Mouse (Mus musculus): ENCODE measurements around the gene Srl. TPM values are rescaled to one million over a fixed set of nuclear protein-coding genes. Genes with fewer than 3 reads are reported as not detected.
"Not testable (repeated sequence)": the region's sequence is repeated elsewhere in the genome, so short reads cannot be mapped to it uniquely, and the experiment has no call there.

The Srl gene
- total RNA-seq, 2 experiments from 2014 or later, result 19.7 to 20.6 TPM

GRCm38 (mm10) chr16:4557949-4558348 is 16.3 kb upstream of the Srl start:
- intact Hi-C loops (cut with DNase I), result no loop called here
- DNase-seq (ENCODE audit: extremely low spot score in 1 of 2, low spot score in 2 of 2), result peak; percentile 53 to 77

GRCm38 (mm10) chr16:4557085-4557484 is 15.5 kb upstream of the Srl start:
- no peak for DNase-seq (ENCODE audit: extremely low spot score in 1 of 2, low spot score in 2 of 2)
- intact Hi-C loops (cut with DNase I), result no loop called here

GRCm38 (mm10) chr16:4555555-4555954 is 13.9 kb upstream of the Srl start:
- DNase-seq (ENCODE audit: extremely low spot score in 1 of 2, low spot score in 2 of 2), result no peak
- intact Hi-C loops (cut with DNase I), result no loop called here

GRCm38 (mm10) chr16:4552829-4553550 is 11.4 kb upstream of the Srl start:
- intact Hi-C loops (cut with DNase I), result loop anchor here (5.0 kb wide), 1 partner anchor 54 kb away; no protein-coding TSS in a partner anchor
- peak in 1 of 2 experiments; percentile 42 for DNase-seq (ENCODE audit: extremely low spot score in 1 of 2, low spot score in 2 of 2)

- no peak for DNase-seq (ENCODE audit: extremely low spot score in 1 of 2, low spot score in 2 of 2)
- intact Hi-C loops (cut with DNase I), result loop anchor here (5.0 kb wide), 1 partner anchor 55 kb away; no protein-coding TSS in a partner anchor
Measured at GRCm38 (mm10) chr16:4551885-4552284, 10.3 kb upstream of the Srl start.

GRCm38 (mm10) chr16:4551056-4551455 is 9.4 kb upstream of the Srl start:
- intact Hi-C loops (cut with DNase I), result loop anchor here (5.0 kb wide), 1 partner anchor 56 kb away; no protein-coding TSS in a partner anchor
- DNase-seq (ENCODE audit: extremely low spot score in 1 of 2, low spot score in 2 of 2), result peak in 1 of 2 experiments; percentile 80

- DNase-seq (ENCODE audit: extremely low spot score in 1 of 2, low spot score in 2 of 2), result no peak
- intact Hi-C loops (cut with DNase I), result loop anchor here (10.0 kb wide), 1 partner anchor 134 kb away; no protein-coding TSS in a partner anchor
Measured at GRCm38 (mm10) chr16:4548953-4549688, 7.5 kb upstream of the Srl start.

- no peak for DNase-seq (ENCODE audit: extremely low spot score in 1 of 2, low spot score in 2 of 2)
- intact Hi-C loops (cut with DNase I), result loop anchor here (10.0 kb wide), 1 partner anchor 133 kb away; no protein-coding TSS in a partner anchor
Measured at GRCm38 (mm10) chr16:4547611-4548010, 6.0 kb upstream of the Srl start.

- no peak for DNase-seq (ENCODE audit: extremely low spot score in 1 of 2, low spot score in 2 of 2)
- intact Hi-C loops (cut with DNase I), result loop anchor here (10.0 kb wide), 1 partner anchor 132 kb away; no protein-coding TSS in a partner anchor
Measured at GRCm38 (mm10) chr16:4546838-4547237, 5.2 kb upstream of the Srl start.

- DNase-seq (ENCODE audit: extremely low spot score in 1 of 2, low spot score in 2 of 2), result no peak
- intact Hi-C loops (cut with DNase I), result loop anchor here (5.0 to 10.0 kb wide), 3 partner anchors 53 to 228 kb away; no protein-coding TSS in a partner anchor
Measured at GRCm38 (mm10) chr16:4544845-4545244, 3.2 kb upstream of the Srl start.

- no peak for DNase-seq (ENCODE audit: extremely low spot score in 1 of 2, low spot score in 2 of 2)
- intact Hi-C loops (cut with DNase I), result loop anchor here (5.0 to 10.0 kb wide), 3 partner anchors 51 to 226 kb away; no protein-coding TSS in a partner anchor
Measured at GRCm38 (mm10) chr16:4543266-4543665, 1.6 kb upstream of the Srl start.

- intact Hi-C loops (cut with DNase I), result loop anchor here (5.0 to 10.0 kb wide), 3 partner anchors 50 to 225 kb away; no protein-coding TSS in a partner anchor
- DNase-seq (ENCODE audit: extremely low spot score in 1 of 2, low spot score in 2 of 2), result no peak
Measured at GRCm38 (mm10) chr16:4542236-4542774, 689 bp upstream of the Srl start.

GRCm38 (mm10) chr16:4541033-4541432 is 583 bp downstream of the Srl start:
- intact Hi-C loops (cut with DNase I), result loop anchor here (5.0 to 10.0 kb wide), 3 partner anchors 49 to 224 kb away; no protein-coding TSS in a partner anchor
- DNase-seq (ENCODE audit: extremely low spot score in 1 of 2, low spot score in 2 of 2), result no peak

- no peak for DNase-seq (ENCODE audit: extremely low spot score in 1 of 2, low spot score in 2 of 2)
- intact Hi-C loops (cut with DNase I), result loop anchor here (5.0 to 10.0 kb wide), 3 partner anchors 48 to 223 kb away; no protein-coding TSS in a partner anchor
Measured at GRCm38 (mm10) chr16:4540064-4540775, 1.4 kb downstream of the Srl start.

GRCm38 (mm10) chr16:4539521-4539920 is 2.1 kb downstream of the Srl start:
- no peak for DNase-seq (ENCODE audit: extremely low spot score in 1 of 2, low spot score in 2 of 2)
- intact Hi-C loops (cut with DNase I), result no loop called here

GRCm38 (mm10) chr16:4537616-4538358 is 3.8 kb downstream of the Srl start:
- intact Hi-C loops (cut with DNase I), result no loop called here
- no peak for DNase-seq (ENCODE audit: extremely low spot score in 1 of 2, low spot score in 2 of 2)

GRCm38 (mm10) chr16:4527373-4527772 is 14.2 kb downstream of the Srl start:
- DNase-seq (ENCODE audit: extremely low spot score in 1 of 2, low spot score in 2 of 2); intact Hi-C loops (cut with DNase I): not testable (repeated sequence)
